Mouse (Mus musculus): Measurements from ENCODE around the gene Gtdc1. TPM values are rescaled to one million over a fixed set of nuclear protein-coding genes. Genes with fewer than 3 reads are reported as not detected.
"Not testable (repeated sequence)": the region's sequence is repeated elsewhere in the genome, so short reads cannot be mapped to it uniquely, and the experiment has no call there.

Gene Gtdc1
- polyA plus RNA-seq, 1 experiment from 2014 or later = 14.0 TPM

GRCm38 (mm10) chr2:44633064-44633463 is 294.4 kb downstream of the Gtdc1 start:
- no peak for ATAC-seq (ENCODE audit: low FRiP score, low TSS enrichment)
- 85% methylated on average over 5 of the region's 5 CpGs for WGBS
- H3K9me3 ChIP-seq (ENCODE audit: low read length) = no peaks in the 10 kb centered on the region
- no peak overlapping the region for H3K4me2 ChIP-seq (replicated peaks; ENCODE audit: low read depth, low read length)
- H3K9ac ChIP-seq (replicated peaks; ENCODE audit: low read length) = no peak overlapping the region
- no peaks in the 10 kb centered on the region for H3K36me3 ChIP-seq (ENCODE audit: insufficient read depth, low read length)
- no peak overlapping the region for H3K27ac ChIP-seq (ENCODE audit: low read length)
- no peaks in the 10 kb centered on the region for H3K27me3 ChIP-seq (ENCODE audit: insufficient read depth, low read length)
- H3K4me1 ChIP-seq (ENCODE audit: insufficient read depth, low read length) = no peaks in the 10 kb centered on the region
- H3K4me3 ChIP-seq (ENCODE audit: low read length) = no peak overlapping the region

DNA sequence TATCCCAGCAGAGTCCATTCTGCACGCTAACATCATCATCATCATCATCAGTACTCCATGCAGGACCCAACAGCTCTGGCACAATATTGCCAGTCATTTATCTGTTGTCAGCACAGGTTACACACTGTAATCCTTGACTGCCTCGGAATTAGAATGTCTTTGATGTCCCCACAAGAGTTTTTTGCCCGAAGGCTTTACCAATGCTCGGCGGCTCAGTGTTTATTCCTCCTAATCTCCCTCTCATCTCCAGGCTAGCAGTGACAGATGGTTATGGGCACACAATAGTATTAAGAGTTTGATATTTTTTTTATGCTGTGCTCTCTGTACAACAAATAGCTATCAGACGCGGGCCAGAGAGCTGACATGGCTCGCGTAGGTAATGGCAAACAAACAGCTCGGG is 294.9 kb downstream of the Gtdc1 start:
- Histone ChIP-seq H3K9ac (replicated peaks; ENCODE audit: low read length) (no peak overlapping the region), H3K4me1 (ENCODE audit: insufficient read depth, low read length) (no peaks in the 10 kb centered on the region), H3K4me3 (ENCODE audit: low read length) (no peak overlapping the region), H3K9me3 (ENCODE audit: low read length) (no peaks in the 10 kb centered on the region), H3K27me3 (ENCODE audit: insufficient read depth, low read length) (no peaks in the 10 kb centered on the region), H3K36me3 (ENCODE audit: insufficient read depth, low read length) (no peaks in the 10 kb centered on the region), H3K4me2 (replicated peaks; ENCODE audit: low read depth, low read length) (no peak overlapping the region), H3K27ac (ENCODE audit: low read length) (no peak overlapping the region)
- ATAC-seq (ENCODE audit: low FRiP score, low TSS enrichment) = no peak
- WGBS = 65% methylated on average over 10 of the region's 10 CpGs

- no peak for ATAC-seq (ENCODE audit: low FRiP score, low TSS enrichment)
- H3K27ac ChIP-seq (ENCODE audit: low read length) = no peak overlapping the region
- 61% methylated on average over 3 of the region's 3 CpGs for WGBS
Observed at GRCm38 (mm10) chr2:44631064-44631463, 296.4 kb downstream of the Gtdc1 start.

GRCm38 (mm10) chr2:44628778-44629177 is 298.7 kb downstream of the Gtdc1 start:
- no peaks in the 10 kb centered on the region for H3K4me1 ChIP-seq (ENCODE audit: insufficient read depth, low read length)
- no peaks in the 10 kb centered on the region for H3K36me3 ChIP-seq (ENCODE audit: insufficient read depth, low read length)
- H3K27me3 ChIP-seq (ENCODE audit: insufficient read depth, low read length) = no peaks in the 10 kb centered on the region
- H3K9me3 ChIP-seq (ENCODE audit: low read length) = no peaks in the 10 kb centered on the region
- no peak overlapping the region for H3K4me2 ChIP-seq (replicated peaks; ENCODE audit: low read depth, low read length)
- H3K27ac ChIP-seq (ENCODE audit: low read length) = no peak overlapping the region
- 81% methylated on average over 1 of the region's 1 CpGs for WGBS
- no peak overlapping the region for H3K9ac ChIP-seq (replicated peaks; ENCODE audit: low read length)
- no peak overlapping the region for H3K4me3 ChIP-seq (ENCODE audit: low read length)
- no peak for ATAC-seq (ENCODE audit: low FRiP score, low TSS enrichment)

More at GRCm38 (mm10) chr2:44631064-44631463, 296.4 kb downstream of the Gtdc1 start:
- H3K4me1 ChIP-seq (ENCODE audit: insufficient read depth, low read length) = no peaks in the 10 kb centered on the region
- H3K27me3 ChIP-seq (ENCODE audit: insufficient read depth, low read length) = no peaks in the 10 kb centered on the region
- no peak overlapping the region for H3K9ac ChIP-seq (replicated peaks; ENCODE audit: low read length)
- H3K4me2 ChIP-seq (replicated peaks; ENCODE audit: low read depth, low read length) = no peak overlapping the region
- no peaks in the 10 kb centered on the region for H3K9me3 ChIP-seq (ENCODE audit: low read length)
- no peaks in the 10 kb centered on the region for H3K36me3 ChIP-seq (ENCODE audit: insufficient read depth, low read length)
- no peak overlapping the region for H3K4me3 ChIP-seq (ENCODE audit: low read length)

DNA sequence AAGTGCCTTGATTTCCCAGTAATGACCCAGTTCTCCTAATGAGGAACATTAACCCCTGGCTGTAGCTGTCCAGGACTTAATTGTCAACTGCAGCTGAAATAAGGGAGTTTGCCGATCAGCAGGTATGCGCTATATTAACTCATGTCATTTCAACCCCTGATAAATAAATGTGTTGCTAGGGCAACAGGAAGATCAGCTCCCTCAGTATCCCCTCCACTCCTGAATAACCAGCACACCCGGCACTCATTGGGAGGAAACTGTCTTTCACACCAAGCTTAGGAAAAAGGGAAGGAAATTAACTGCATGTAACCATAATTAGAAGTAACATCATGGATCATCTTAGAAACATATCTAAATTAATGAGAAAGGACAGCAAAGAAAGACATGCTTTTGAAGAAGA is 302.3 kb downstream of the Gtdc1 start:
- Histone ChIP-seq H3K36me3 (ENCODE audit: insufficient read depth, low read length) (no peaks in the 10 kb centered on the region), H3K4me1 (ENCODE audit: insufficient read depth, low read length) (no peaks in the 10 kb centered on the region), H3K27ac (ENCODE audit: low read length) (no peak overlapping the region), H3K4me3 (ENCODE audit: low read length) (no peak overlapping the region), H3K9me3 (ENCODE audit: low read length) (no peaks in the 10 kb centered on the region), H3K27me3 (ENCODE audit: insufficient read depth, low read length) (no peaks in the 10 kb centered on the region), H3K4me2 (replicated peaks; ENCODE audit: low read depth, low read length) (no peak overlapping the region), H3K9ac (replicated peaks; ENCODE audit: low read length) (no peak overlapping the region)
- ATAC-seq (ENCODE audit: low FRiP score, low TSS enrichment) = no peak
- 70% methylated on average over 3 of the region's 3 CpGs for WGBS

DNA sequence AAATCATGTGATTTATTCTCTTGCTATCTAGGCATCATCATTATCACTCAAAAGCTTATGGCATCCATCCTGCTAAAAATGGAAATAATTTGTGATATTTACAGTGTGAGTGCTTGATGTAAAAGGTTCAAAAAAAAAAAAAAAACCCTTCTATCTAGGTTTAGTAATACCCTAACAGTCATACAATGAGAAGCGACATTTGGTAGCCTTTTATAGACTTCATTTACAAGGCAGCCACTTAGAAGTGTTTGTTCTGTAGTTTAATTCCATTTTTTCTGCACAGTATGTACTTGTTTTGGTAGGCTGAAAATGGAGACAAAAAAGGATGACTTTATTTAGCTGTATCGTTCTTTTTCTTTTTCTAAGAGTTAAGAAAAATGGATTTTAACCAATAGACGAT is 305.0 kb downstream of the Gtdc1 start:
- WGBS = 92% methylated on average over 3 of the region's 3 CpGs
- no peaks in the 10 kb centered on the region for H3K36me3 ChIP-seq (ENCODE audit: insufficient read depth, low read length)
- H3K27me3 ChIP-seq (ENCODE audit: insufficient read depth, low read length) = no peaks in the 10 kb centered on the region
- H3K9me3 ChIP-seq (ENCODE audit: low read length) = no peaks in the 10 kb centered on the region
- H3K4me2 ChIP-seq (replicated peaks; ENCODE audit: low read depth, low read length) = no peak overlapping the region
- no peak for ATAC-seq (ENCODE audit: low FRiP score, low TSS enrichment)
- no peak overlapping the region for H3K4me3 ChIP-seq (ENCODE audit: low read length)
- no peak overlapping the region for H3K27ac ChIP-seq (ENCODE audit: low read length)
- no peaks in the 10 kb centered on the region for H3K4me1 ChIP-seq (ENCODE audit: insufficient read depth, low read length)
- H3K9ac ChIP-seq (replicated peaks; ENCODE audit: low read length) = no peak overlapping the region

- ATAC-seq (ENCODE audit: low FRiP score, low TSS enrichment); H3K4me3 ChIP-seq (ENCODE audit: low read length); H3K4me2 ChIP-seq (replicated peaks; ENCODE audit: low read depth, low read length); H3K27me3 ChIP-seq (ENCODE audit: insufficient read depth, low read length); H3K36me3 ChIP-seq (ENCODE audit: insufficient read depth, low read length); H3K9ac ChIP-seq (replicated peaks; ENCODE audit: low read length); H3K27ac ChIP-seq (ENCODE audit: low read length); H3K9me3 ChIP-seq (ENCODE audit: low read length); H3K4me1 ChIP-seq (ENCODE audit: insufficient read depth, low read length): not testable (repeated sequence)
- WGBS = 85% methylated on average over 3 of the region's 3 CpGs
Observed at GRCm38 (mm10) chr2:44599653-44600052, 327.8 kb downstream of the Gtdc1 start.

DNA sequence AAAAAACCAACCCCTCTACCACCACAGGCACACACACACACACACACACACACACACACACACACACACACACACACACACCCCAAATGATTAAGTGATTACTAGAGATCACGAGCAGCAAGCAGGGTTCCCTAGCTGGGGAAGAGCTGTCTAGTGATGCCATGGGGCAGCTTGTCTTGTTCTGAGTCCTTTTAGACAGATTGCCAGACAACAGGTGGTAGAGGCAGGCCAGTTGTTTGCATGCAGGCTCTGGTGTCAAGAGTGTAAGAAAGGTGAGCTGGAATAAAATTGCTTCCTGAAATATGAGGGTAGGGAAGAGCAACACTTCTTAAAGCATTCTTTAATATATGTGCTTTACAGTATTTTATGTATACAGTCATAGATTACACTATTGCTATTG is 333.2 kb downstream of the Gtdc1 start:
- Histone ChIP-seq H3K4me1 (ENCODE audit: insufficient read depth, low read length) (no peaks in the 10 kb centered on the region), H3K4me3 (ENCODE audit: low read length) (no peak overlapping the region), H3K9ac (replicated peaks; ENCODE audit: low read length) (no peak overlapping the region), H3K27ac (ENCODE audit: low read length) (no peak overlapping the region), H3K27me3 (ENCODE audit: insufficient read depth, low read length) (no peaks in the 10 kb centered on the region), H3K4me2 (replicated peaks; ENCODE audit: low read depth, low read length) (no peak overlapping the region), H3K9me3 (ENCODE audit: low read length) (no peaks in the 10 kb centered on the region), H3K36me3 (ENCODE audit: insufficient read depth, low read length) (no peaks in the 10 kb centered on the region)
- WGBS = 68% methylated on average over 1 of the region's 1 CpGs
- no peak for ATAC-seq (ENCODE audit: low FRiP score, low TSS enrichment)

DNA sequence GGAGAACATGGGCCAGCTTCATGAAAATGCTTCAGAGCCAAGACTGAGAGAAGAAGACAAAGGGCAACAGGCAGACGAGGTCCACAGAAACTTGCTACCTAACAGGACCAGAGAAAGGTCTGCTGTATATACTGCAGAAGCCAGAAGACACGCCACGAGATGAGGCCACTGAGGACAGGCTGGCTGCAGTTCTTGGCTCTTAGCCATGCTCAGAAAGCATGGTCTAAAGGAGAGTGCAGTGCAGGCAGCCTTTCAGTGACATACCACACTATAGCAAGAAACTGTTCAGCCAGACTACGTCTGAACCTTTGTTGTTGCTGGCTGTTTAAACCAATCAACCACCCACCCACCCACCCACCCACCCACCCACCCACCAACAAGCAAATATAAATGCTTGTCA is 336.6 kb downstream of the Gtdc1 start:
- 54% methylated on average over 4 of the region's 4 CpGs for WGBS
- H3K27ac ChIP-seq (ENCODE audit: low read length) = no peak overlapping the region
- H3K4me1 ChIP-seq (ENCODE audit: insufficient read depth, low read length) = no peaks in the 10 kb centered on the region
- H3K4me3 ChIP-seq (ENCODE audit: low read length) = no peak overlapping the region
- ATAC-seq (ENCODE audit: low FRiP score, low TSS enrichment) = 0 out of 2 replicates have a peak, but pooled peaks have one; percentile 57
- no peaks in the 10 kb centered on the region for H3K9me3 ChIP-seq (ENCODE audit: low read length)
- no peaks in the 10 kb centered on the region for H3K36me3 ChIP-seq (ENCODE audit: insufficient read depth, low read length)
- no peak overlapping the region for H3K4me2 ChIP-seq (replicated peaks; ENCODE audit: low read depth, low read length)
- H3K27me3 ChIP-seq (ENCODE audit: insufficient read depth, low read length) = no peaks in the 10 kb centered on the region
- H3K9ac ChIP-seq (replicated peaks; ENCODE audit: low read length) = no peak overlapping the region

GRCm38 (mm10) chr2:44584061-44584460 is 343.4 kb downstream of the Gtdc1 start:
- Histone ChIP-seq H3K9me3 (ENCODE audit: low read length) (0 out of 2 replicates have a peak, but pooled peaks cover 4% of the 10 kb centered on the region), H3K9ac (replicated peaks; ENCODE audit: low read length) (no peak overlapping the region), H3K4me1 (ENCODE audit: insufficient read depth, low read length) (no peaks in the 10 kb centered on the region), H3K4me3 (ENCODE audit: low read length) (no peak overlapping the region), H3K27me3 (ENCODE audit: insufficient read depth, low read length) (no peaks in the 10 kb centered on the region), H3K36me3 (ENCODE audit: insufficient read depth, low read length) (0 out of 2 replicates have a peak, but pooled peaks cover 3% of the 10 kb centered on the region), H3K4me2 (replicated peaks; ENCODE audit: low read depth, low read length) (no peak overlapping the region), H3K27ac (ENCODE audit: low read length) (no peak overlapping the region)
- ATAC-seq (ENCODE audit: low FRiP score, low TSS enrichment) = no peak

DNA sequence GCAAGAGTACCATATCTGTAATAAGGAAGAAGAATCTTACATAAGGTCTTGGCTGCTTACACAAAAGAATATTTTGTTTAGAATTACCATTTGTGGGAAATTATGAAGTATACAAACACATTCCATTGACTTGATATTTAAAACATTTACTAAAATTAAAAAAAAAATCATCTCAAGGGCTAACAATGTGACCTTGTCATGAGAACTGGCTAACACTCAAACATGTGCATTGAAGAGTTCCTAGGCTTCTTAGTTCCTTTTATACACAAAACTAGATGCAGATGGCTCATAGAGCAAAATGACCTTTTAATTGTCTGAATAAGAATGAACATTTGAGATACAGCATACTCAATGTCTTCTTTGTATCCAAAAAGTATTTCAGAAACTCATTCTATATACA is 344.0 kb downstream of the Gtdc1 start:
- Histone ChIP-seq H3K27ac (ENCODE audit: low read length) (no peak overlapping the region), H3K4me1 (ENCODE audit: insufficient read depth, low read length) (no peaks in the 10 kb centered on the region), H3K4me2 (replicated peaks; ENCODE audit: low read depth, low read length) (no peak overlapping the region), H3K36me3 (ENCODE audit: insufficient read depth, low read length) (0 out of 2 replicates have a peak, but pooled peaks cover 3% of the 10 kb centered on the region), H3K27me3 (ENCODE audit: insufficient read depth, low read length) (no peaks in the 10 kb centered on the region), H3K4me3 (ENCODE audit: low read length) (no peak overlapping the region), H3K9ac (replicated peaks; ENCODE audit: low read length) (no peak overlapping the region), H3K9me3 (ENCODE audit: low read length) (0 out of 2 replicates have a peak, but pooled peaks cover 4% of the 10 kb centered on the region)
- ATAC-seq (ENCODE audit: low FRiP score, low TSS enrichment) = no peak

Measured in kidney, embryonic 16.5 days (tissue).